Mouse (Mus musculus) embryonic fibroblast, embryonic 13.5 days (primary cell): ENCODE results near the gene Dysf.

Experiments used
- CTCF ChIP-seq: IDR thresholded peaks from 2 replicates; pipeline ENCODE4 v1.5.1; 2011; ENCODE audit warnings: mild to moderate bottlenecking, control low read depth, low read length, moderate library complexity, borderline replicate concordance; ENCODE audit not compliant: insufficient read depth
- POLR2A ChIP-seq: IDR thresholded peaks from 2 replicates; pipeline ENCODE4 v1.6.1; 2011; ENCODE audit warnings: low read depth, mild to moderate bottlenecking, control low read depth, low read length, moderate library complexity

GRCm38 (mm10) chr6:84144393-84144792, 136.0 kb downstream of the Dysf start:
- TF ChIP-seq POLR2A (no peak), CTCF (no peak)
